Mouse (Mus musculus): ENCODE measurements around the gene Slc13a3.

Gene Slc13a3

DNA sequence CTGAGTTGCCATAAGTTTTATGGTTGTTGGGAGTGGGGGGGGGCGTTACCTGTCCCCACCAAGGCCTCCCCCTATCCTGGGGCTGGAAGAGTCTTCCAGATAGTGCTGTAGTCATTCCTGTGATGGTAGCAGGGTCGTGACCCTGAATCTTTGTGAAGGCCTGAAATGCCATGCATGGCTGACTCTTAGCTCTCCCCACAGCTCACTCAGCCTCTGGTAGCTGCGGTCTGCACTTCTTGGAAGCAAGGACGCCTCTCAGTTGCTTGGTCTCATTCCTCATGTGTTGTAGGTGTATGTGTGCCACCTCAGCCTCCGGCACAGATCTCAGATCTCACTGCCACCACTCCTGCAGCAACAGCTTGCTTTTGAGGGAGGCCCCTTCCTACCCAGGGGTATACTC, 2.8 kb upstream of the Slc13a3 start:
- no peak for DNase-seq

GRCm38 (mm10) chr2:165475412-165475811, 2.4 kb upstream of the Slc13a3 start:
- no peak for DNase-seq

DNA sequence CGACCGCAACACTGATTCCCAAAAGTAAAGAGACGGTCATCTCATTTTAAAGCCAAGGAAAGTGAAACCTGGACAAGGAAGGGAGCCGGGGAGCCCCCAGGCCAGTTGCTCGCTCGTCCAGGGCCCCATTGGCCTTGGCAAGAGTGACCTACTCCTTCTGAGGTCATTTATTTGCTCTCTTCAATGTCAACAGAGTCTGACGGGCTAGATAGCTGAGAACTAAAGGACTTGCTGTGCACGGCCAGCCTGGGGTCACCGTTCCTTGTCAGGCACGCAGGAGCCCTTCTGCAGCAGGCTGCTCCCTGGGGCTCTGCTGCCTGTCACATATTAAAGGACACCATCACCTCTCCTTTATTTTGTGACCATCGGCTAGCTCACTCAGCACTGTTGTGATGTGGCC, 1.1 kb downstream of the Slc13a3 start:
- DNase-seq = no peak

- DNase-seq = peak; percentile 62 to 76
These were observed 2.9 kb downstream of the Slc13a3 start for GRCm38 (mm10) chr2:165470167-165470566.

GRCm38 (mm10) chr2:165467824-165468452, 5.1 kb downstream of the Slc13a3 start:
- DNase-seq = peak; percentile 88 to 93

GRCm38 (mm10) chr2:165459663-165460062, 13.4 kb downstream of the Slc13a3 start:
- DNase-seq = peak; percentile 91 to 95

GRCm38 (mm10) chr2:165458189-165458588, 14.8 kb downstream of the Slc13a3 start:
- peak; percentile 69 to 87 for DNase-seq

GRCm38 (mm10) chr2:165456710-165457109, 16.3 kb downstream of the Slc13a3 start:
- DNase-seq = peak in 1 of 2 experiments; percentile 43

DNA sequence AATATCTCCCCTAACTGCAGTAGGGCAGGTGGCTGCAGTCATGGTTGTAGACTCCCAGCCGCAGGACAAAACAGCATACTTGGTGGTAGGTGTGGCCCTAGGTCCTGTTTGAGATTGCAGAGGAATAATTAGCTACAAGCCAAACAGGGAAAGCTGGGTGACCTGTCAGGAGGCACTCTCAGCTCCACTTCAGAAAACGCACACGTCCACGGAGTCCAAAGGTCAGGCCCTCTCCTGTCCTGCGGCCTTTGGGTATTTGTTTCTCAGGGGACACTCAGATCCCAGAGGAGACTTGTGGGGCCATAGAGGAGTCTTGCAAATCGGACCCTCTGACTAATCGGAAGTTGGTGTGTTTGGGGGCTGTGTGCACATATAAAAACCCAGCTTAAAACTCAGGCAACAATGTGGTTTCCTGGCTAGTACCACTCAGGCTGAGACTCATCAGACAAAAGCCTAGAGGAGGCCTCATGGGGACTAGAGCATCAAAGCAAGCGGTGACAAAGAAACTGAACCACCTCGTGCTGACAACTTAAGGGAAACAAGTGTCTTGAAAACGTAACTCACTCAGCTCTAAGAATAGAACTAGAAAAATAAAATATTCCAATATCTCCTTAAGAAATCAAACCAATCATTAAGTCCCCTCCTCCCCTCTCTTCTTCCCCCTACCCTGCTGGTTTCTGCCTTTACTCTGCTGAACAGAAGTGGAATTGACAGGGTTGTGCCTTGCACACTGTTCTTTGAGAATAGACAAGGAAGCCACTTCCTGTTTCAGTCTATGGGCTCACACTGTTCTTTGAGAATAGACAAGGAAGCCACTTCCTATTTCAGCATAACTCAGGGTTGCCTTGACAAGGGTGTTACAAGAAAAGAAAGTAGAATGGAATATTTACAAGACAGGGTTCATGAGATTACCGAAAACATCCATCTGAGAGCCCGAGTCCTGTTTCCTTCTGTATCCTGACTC, 20.0 kb downstream of the Slc13a3 start:
- DNase-seq = peak; percentile 48 to 67

- no peak for DNase-seq
These were observed 24.6 kb downstream of the Slc13a3 start for GRCm38 (mm10) chr2:165448475-165448874.

DNA sequence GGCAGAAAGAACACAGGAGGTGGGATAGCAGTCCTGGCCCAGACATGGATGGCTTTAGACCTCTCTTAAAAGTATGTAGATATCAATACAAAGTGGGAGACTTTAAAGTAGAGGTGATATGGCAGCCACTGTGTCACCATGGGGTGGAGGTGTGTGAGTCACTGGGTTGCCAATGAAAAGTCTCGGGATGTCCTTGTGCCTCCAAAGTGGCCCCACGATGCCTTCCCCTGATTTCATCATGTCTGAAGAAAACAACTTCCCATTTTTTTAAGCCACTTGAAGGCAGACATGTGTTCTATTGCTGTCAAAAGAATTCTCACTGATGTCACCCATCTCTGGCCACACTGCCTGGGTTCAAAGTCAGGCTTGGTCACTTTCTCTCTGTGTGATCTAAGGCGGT, 28.2 kb downstream of the Slc13a3 start:
- DNase-seq = no peak

DNA sequence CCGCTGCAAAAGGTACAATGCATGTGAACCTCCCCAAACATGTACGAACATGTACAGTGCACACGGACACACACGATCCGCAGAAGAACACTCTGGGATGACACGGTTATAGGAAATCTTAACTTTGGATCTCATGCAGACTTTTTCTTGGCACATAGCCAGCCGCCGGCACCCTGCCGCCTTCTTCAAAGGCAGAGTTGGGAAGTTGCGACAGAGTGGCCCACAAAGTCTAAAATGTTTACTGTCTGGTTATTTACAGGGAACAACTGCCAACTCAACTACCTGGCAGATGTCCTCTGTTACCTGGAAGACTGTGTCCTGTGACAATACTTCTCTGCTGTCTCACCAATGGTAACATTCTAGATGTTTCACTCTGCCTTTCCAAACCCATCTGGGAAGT, 30.0 kb downstream of the Slc13a3 start:
- peak in 1 of 2 experiments; percentile 50 for DNase-seq

DNA sequence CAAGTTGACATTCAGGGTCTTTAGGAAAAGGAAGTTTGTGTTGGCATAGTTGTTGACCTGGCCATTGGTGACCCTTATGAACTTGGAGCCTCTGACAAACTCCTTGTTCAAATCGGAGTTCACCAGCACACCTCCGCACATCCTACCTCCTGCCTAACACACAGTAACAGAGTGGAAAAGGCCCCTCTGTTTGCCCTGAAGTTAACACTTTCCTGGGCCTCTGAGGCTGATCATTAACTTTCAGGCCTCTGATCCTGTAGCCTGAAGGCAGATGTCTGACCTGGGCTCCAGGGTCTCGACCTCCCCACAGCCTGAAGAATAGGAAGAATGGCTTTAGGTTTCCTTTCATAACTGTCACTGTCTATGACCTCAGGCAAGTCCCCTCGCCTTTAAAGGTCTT, 31.4 kb downstream of the Slc13a3 start:
- DNase-seq = peak in 1 of 2 experiments; percentile 21

DNA sequence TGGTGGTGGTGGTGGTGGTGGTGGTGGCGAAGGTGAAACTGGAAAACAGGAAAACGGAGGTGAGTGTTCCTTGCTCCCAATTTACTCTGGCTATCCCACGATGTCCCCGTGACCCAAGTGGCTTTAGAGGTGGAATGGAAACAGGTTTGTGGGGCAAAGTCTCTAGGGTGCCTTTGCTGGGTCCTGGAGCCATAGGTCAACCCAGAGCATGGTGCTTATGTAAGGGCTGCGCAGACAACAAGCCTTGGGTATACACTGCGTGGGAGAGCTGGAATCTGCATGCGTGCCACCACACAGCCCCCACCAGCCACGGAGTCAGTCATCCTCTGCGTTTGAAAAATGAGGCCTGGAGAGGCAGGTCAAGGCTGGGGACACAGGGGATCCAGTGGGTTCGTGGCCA, 33.4 kb downstream of the Slc13a3 start:
- peak; percentile 42 to 85 for DNase-seq

- peak; percentile 58 to 79 for DNase-seq
These were observed 34.1 kb downstream of the Slc13a3 start for GRCm38 (mm10) chr2:165438881-165439280.

GRCm38 (mm10) chr2:165428694-165429093, 44.3 kb downstream of the Slc13a3 start:
- DNase-seq = no peak

GRCm38 (mm10) chr2:165420195-165420594, 52.8 kb downstream of the Slc13a3 start:
- no peak for DNase-seq

DNA sequence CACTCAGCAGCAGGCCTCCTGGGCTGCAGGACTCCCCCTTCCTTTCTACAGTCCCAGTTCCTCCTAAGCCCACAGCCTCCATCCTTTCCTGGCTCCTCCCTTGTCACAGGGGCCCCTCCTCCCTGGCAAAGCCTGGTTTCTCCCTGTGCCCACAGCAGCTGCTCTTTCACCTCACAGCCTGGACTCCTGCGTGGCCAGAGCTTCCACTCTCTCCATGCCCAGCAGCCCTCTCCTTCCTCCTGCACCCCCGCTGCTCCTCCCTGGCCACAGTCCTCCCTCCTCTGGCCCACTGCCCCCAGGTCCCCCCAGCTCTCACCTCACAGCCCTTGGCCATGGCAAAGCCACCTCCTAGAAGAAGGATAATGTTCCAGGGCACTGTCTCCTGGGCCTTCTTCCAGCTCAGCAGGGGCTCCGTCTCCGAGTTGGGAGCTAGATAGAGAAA, 53.3 kb downstream of the Slc13a3 start:
- no peak for DNase-seq

GRCm38 (mm10) chr2:165418577-165418976, 54.5 kb downstream of the Slc13a3 start:
- no peak for DNase-seq

DNA sequence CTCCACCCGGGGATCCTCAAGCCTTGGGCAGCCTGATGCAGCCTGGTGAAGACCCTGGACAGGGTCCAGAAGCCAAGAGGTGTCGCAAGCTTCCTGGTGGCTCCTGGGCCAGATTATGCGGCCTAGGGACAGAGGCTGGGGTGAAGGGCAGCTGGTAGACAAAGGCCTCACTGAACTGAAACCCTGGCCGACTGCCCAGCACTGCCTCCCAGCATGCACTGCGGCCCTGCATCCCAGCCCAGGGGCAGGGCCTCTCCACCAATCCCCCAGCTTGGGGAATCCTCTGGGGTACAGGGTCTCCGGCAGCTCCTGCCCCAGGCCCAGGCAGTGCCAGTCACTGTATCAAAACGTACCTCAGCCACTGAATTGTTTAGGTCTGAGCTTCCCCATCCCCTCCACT, 55.7 kb downstream of the Slc13a3 start:
- DNase-seq = peak; percentile 77 to 87

GRCm38 (mm10) chr2:165415795-165416194, 57.2 kb downstream of the Slc13a3 start:
- DNase-seq = no peak

- DNase-seq = no peak
These were observed 57.8 kb downstream of the Slc13a3 start for GRCm38 (mm10) chr2:165415141-165415721.

DNA sequence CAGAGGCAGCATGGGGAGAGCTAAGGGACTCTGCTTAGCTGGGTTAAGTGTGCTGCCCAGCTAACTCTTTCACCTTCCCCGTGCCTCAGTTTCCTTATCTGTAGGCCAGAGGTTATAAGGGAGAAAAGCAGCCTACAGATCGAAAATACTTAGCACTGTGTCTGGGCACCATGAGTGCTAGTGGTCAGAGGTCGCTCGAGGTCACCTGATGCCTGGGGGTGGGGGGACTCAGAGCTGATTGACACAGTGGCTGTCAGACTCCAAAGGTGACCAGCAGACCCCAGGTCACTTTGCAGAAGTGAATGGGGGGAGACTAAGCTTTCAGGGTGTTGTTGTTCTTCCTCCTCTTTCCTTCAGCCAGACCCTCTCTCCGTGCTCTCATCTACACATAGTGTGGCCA, 58.7 kb downstream of the Slc13a3 start:
- DNase-seq = no peak

DNA sequence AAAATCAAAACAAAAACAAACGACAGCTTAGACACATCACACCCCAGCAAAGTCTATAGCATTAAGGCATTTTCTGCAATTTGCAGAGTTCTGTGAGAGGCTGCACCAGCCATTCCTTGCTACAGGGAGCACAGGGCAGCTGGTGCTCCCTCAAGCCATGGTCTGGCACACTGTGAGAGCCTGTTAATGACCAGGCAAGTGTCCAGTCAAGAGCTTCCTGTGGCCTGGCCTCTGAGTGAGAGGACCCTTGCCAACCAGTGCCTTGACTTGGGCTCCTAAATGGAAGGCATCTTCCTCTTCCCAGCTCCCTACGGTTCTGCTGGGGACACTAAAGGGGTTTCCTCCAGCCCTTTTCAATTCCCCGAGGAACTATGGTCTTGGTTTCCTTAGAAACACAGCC, 59.1 kb downstream of the Slc13a3 start:
- DNase-seq = no peak
